Mouse (Mus musculus): ENCODE results near the gene Telo2. TPM values are rescaled to one million over a fixed set of nuclear protein-coding genes. Genes with fewer than 3 reads are reported as not detected.

The Telo2 gene
- total and polyA plus RNA-seq, 3 experiments: 12.1 to 13.5 (median 12.7) TPM

GRCm38 (mm10) chr17:25083444-25083931, 32.3 kb downstream of the Telo2 start, which contains the start of gene Tmem204:
TSS of gene Tmem204 (minus strand) at chr17:25083591.
- TF ChIP-seq CTCF (IDR thresholded peaks at IDR 0.05) (peak; percentile 76), POLR2A (IDR thresholded peaks at IDR 0.05; ENCODE audit: insufficient read depth, low read depth, low read length) (peak; percentile 59; the same call in 1 of the 2 replicates), EP300 (IDR thresholded peaks at IDR 0.05; ENCODE audit: insufficient read depth, low read depth, low read length) (peak; percentile 93)
- H3K36me3 ChIP-seq (ENCODE audit: control insufficient read depth, insufficient read depth, low read length): no peaks in the 10 kb centered on the region
- no peaks in the 10 kb centered on the region for H3K27me3 ChIP-seq (ENCODE audit: control insufficient read depth, insufficient read depth, low read length)
- peaks cover 22% of the 10 kb centered on the region for H3K4me1 ChIP-seq (ENCODE audit: control insufficient read depth, insufficient read depth, low read length)
- H3K9ac ChIP-seq (ENCODE audit: low read depth, low read length): 0 out of 2 replicates have a peak within 1 kb of the TSS, but pooled peaks have one; percentile 12
- H3K79me2 ChIP-seq (replicated peaks; ENCODE audit: control insufficient read depth, insufficient read depth, low read length): peaks cover 3% of the 10 kb centered on the region; the same call in 1 of the 2 replicates
- intact Hi-C loops (cut with DNase I): loop anchor here (2.0 kb wide), 1 partner anchor 31 kb away; the partner anchor contains the start of gene Telo2
- peak; percentile 72 to 88 for DNase-seq
- peak within 1 kb of the TSS; percentile 99 for H3K27ac ChIP-seq
- peak within 1 kb of the TSS; percentile 5; the same call in 1 of the 2 replicates for H3K4me3 ChIP-seq
- 12% methylated on average over 7 of the region's 7 CpGs for whole genome bisulfite sequencing

DNA sequence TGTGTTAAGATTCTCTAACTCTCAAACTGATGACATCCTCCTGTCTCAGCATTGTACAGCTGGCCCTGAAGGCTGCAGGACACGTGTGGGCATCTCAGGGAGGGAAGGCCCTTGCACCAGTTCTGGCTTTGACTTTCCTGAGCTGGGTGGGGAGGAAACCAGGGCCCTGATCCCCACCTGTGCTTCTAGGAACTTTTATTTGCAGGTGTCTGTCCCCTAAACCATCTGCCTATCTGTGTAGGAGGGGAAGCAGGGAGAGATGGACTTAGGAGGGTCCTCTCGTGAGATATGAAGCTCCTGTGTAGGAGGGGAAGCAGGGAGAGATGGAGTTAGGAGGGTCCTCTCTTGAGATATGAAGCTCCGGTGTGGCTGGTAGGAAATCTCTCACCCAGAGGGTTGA, 32.9 kb downstream of the Telo2 start:
- no peaks in the 10 kb centered on the region for H3K36me3 ChIP-seq (ENCODE audit: control insufficient read depth, insufficient read depth, low read length)
- no peak for DNase-seq
- 0 out of 2 replicates have a peak overlapping the region, but pooled peaks have one; percentile 4 for H3K9ac ChIP-seq (ENCODE audit: low read depth, low read length)
- 40% methylated on average over 3 of the region's 3 CpGs for WGBS
- peaks cover 3% of the 10 kb centered on the region; the same call in 1 of the 2 replicates for H3K79me2 ChIP-seq (replicated peaks; ENCODE audit: control insufficient read depth, insufficient read depth, low read length)
- no peaks in the 10 kb centered on the region for H3K27me3 ChIP-seq (ENCODE audit: control insufficient read depth, insufficient read depth, low read length)
- TF ChIP-seq CTCF (IDR thresholded peaks at IDR 0.05): no peak
- no peak for TF ChIP-seq POLR2A (IDR thresholded peaks at IDR 0.05; ENCODE audit: insufficient read depth, low read depth, low read length)
- no peak for TF ChIP-seq EP300 (IDR thresholded peaks at IDR 0.05; ENCODE audit: insufficient read depth, low read depth, low read length)
- H3K4me1 ChIP-seq (ENCODE audit: control insufficient read depth, insufficient read depth, low read length): peaks cover 22% of the 10 kb centered on the region
- H3K27ac ChIP-seq: peak overlapping the region; percentile 99
- H3K4me3 ChIP-seq: no peak overlapping the region; the same call in 1 of the 2 replicates
- intact Hi-C loops (cut with DNase I): loop anchor here (2.0 kb wide), 1 partner anchor 32 kb away; the partner anchor contains the start of gene Telo2

DNA sequence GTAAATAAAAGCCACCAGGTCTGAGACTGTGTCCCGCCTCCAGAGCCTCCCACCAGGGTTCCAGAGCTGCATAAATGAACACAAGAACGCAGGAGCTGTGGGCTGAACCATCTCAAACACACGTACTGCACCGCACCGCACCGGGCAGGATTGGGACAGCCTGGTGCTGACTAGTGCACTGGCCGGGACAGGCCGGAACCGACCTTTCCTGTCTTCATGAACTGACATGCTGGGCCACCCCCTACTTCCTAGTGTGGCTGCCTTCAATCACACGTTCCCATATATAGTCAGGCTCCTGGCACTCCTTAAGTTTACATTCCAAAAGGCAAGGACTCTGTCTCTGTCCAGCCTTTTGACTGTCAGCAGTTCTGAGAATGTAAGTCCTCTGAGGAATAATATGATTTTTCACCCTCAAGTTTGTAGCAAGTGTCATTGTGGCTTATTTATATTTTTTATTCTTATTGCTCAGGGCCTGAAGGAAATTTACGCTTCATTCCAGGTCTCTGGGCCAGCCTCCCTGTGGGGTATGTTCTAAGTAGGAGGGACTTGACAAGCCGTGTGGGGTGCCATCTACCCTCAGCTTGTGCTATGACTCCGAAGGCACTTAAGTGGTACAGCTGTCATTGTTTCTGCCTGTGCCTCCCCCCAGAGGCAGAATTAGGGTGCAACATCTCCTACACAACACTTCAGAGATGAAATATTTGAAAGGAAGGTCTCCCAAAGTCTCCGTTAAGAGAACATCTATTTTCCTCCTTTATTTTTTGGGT, 33.5 kb downstream of the Telo2 start:
- peaks cover 25% of the 10 kb centered on the region for H3K4me1 ChIP-seq (ENCODE audit: control insufficient read depth, insufficient read depth, low read length)
- H3K4me3 ChIP-seq: peak overlapping the region; percentile 81; the same call in 1 of the 2 replicates
- H3K27me3 ChIP-seq (ENCODE audit: control insufficient read depth, insufficient read depth, low read length): no peaks in the 10 kb centered on the region
- peaks cover 3% of the 10 kb centered on the region; the same call in 1 of the 2 replicates for H3K79me2 ChIP-seq (replicated peaks; ENCODE audit: control insufficient read depth, insufficient read depth, low read length)
- intact Hi-C loops (cut with DNase I): loop anchor here (2.0 kb wide), 1 partner anchor 33 kb away; the partner anchor contains the start of gene Telo2
- TF ChIP-seq EP300 (IDR thresholded peaks at IDR 0.05; ENCODE audit: insufficient read depth, low read depth, low read length) (no peak), CTCF (IDR thresholded peaks at IDR 0.05) (peak; percentile 68), POLR2A (IDR thresholded peaks at IDR 0.05; ENCODE audit: insufficient read depth, low read depth, low read length) (peak; percentile 43; the same call in 1 of the 2 replicates)
- no peaks in the 10 kb centered on the region for H3K36me3 ChIP-seq (ENCODE audit: control insufficient read depth, insufficient read depth, low read length)
- DNase-seq: peak; percentile 54 to 57
- 0 out of 2 replicates have a peak overlapping the region, but pooled peaks have one; percentile 0 for H3K9ac ChIP-seq (ENCODE audit: low read depth, low read length)
- WGBS: 13% methylated on average over 14 of the region's 14 CpGs
- H3K27ac ChIP-seq: peak overlapping the region; percentile 99

- peaks cover 28% of the 10 kb centered on the region for H3K4me1 ChIP-seq (ENCODE audit: control insufficient read depth, insufficient read depth, low read length)
- H3K9ac ChIP-seq (ENCODE audit: low read depth, low read length): peak overlapping the region; percentile 90
- H3K27me3 ChIP-seq (ENCODE audit: control insufficient read depth, insufficient read depth, low read length): no peaks in the 10 kb centered on the region
- TF ChIP-seq CTCF (IDR thresholded peaks at IDR 0.05): no peak
- TF ChIP-seq POLR2A (IDR thresholded peaks at IDR 0.05; ENCODE audit: insufficient read depth, low read depth, low read length): peak; percentile 100
- TF ChIP-seq EP300 (IDR thresholded peaks at IDR 0.05; ENCODE audit: insufficient read depth, low read depth, low read length): peak; percentile 92
- DNase-seq: peak; percentile 85 to 87
- peak overlapping the region; percentile 99 for H3K27ac ChIP-seq
- intact Hi-C loops (cut with DNase I): loop anchor here (1.0 kb wide), 1 partner anchor 17 kb away; no protein-coding TSS in a partner anchor
- peak overlapping the region; percentile 81 for H3K4me3 ChIP-seq
- 0 out of 2 replicates have a peak, but pooled peaks cover 2% of the 10 kb centered on the region for H3K36me3 ChIP-seq (ENCODE audit: control insufficient read depth, insufficient read depth, low read length)
- 30% methylated on average over 11 of the region's 11 CpGs for WGBS
- peaks cover 3% of the 10 kb centered on the region for H3K79me2 ChIP-seq (replicated peaks; ENCODE audit: control insufficient read depth, insufficient read depth, low read length)
Observed at GRCm38 (mm10) chr17:25080960-25081381, 34.8 kb downstream of the Telo2 start.

DNA sequence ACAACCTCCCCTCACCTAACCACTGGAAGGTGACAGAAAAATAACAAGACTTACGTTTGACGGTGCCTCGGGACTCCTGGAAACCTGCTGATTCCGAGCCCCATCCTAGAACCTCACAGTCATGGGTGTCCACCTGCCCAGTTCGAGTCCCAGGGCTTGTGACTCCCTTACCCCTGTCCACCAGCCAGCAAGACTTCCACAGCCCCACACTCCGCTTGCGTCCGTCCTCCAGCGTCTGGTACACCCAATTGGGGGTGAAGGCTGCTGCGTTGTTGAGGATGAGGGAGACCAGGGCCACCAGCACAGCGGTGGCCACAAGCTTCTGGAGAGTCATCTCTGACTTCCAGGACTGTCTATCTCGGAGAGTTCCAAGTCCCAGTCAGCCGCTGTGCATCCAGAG, 35.6 kb downstream of the Telo2 start:
- Histone ChIP-seq H3K9ac (ENCODE audit: low read depth, low read length) (peak overlapping the region; percentile 90), H3K36me3 (ENCODE audit: control insufficient read depth, insufficient read depth, low read length) (peaks cover 4% of the 10 kb centered on the region; the same call in 1 of the 2 replicates), H3K27ac (peak overlapping the region; percentile 99), H3K4me3 (peak overlapping the region; percentile 81), H3K27me3 (ENCODE audit: control insufficient read depth, insufficient read depth, low read length) (no peaks in the 10 kb centered on the region), H3K79me2 (replicated peaks; ENCODE audit: control insufficient read depth, insufficient read depth, low read length) (peaks cover 3% of the 10 kb centered on the region), H3K4me1 (ENCODE audit: control insufficient read depth, insufficient read depth, low read length) (peaks cover 28% of the 10 kb centered on the region)
- intact Hi-C loops (cut with DNase I): no loop called here
- peak in 1 of 2 experiments; percentile 60 for DNase-seq
- no peak for TF ChIP-seq EP300 (IDR thresholded peaks at IDR 0.05; ENCODE audit: insufficient read depth, low read depth, low read length)
- TF ChIP-seq CTCF (IDR thresholded peaks at IDR 0.05): no peak
- TF ChIP-seq POLR2A (IDR thresholded peaks at IDR 0.05; ENCODE audit: insufficient read depth, low read depth, low read length): no peak
- 32% methylated on average over 13 of the region's 13 CpGs for WGBS

Data from heart, adult 2 months (tissue).